Mouse (Mus musculus): ENCODE results near the gene Nxph3.

GRCm38 (mm10) chr11:95515376-95516323 is 1.3 kb upstream of the Nxph3 start:
- TF ChIP-seq CTCF (IDR thresholded peaks at IDR 0.05; ENCODE audit: low read depth) (no peak), EP300 (IDR thresholded peaks at IDR 0.05; ENCODE audit: low read depth) (no peak)

Measured in liver, embryonic 14.5 days (tissue).